In genomic region chr8:70719796-70720270, GRCm38 (mm10) we compare ENCODE assay signal across 15 mouse cellular contexts. TPM values are rescaled to one million over a fixed set of nuclear protein-coding genes. Genes with fewer than 3 reads are reported as not detected.
DNase-seq lines count a peak whose midpoint lies in the region; ATAC-seq lines count a peak whose summit lies in the region.
"Had no signal": no experiment of that assay in that cellular context is flagged by ENCODE, and none has a peak within 500 bp of the region (broad histone marks: within the 10 kb centered on the region; RNA-seq: fewer than 3 reads in every experiment).

No protein-coding gene starts in this region.

- no peak overlapping the region for H3K27ac ChIP-seq in kidney, embryonic 14.5 days (ENCODE audit: low read depth, low read length)
- no peak overlapping the region for H3K27ac ChIP-seq in hindbrain, embryonic 11.5 days (ENCODE audit: low read depth, low read length)
- H3K27ac ChIP-seq: heart, embryonic 15.5 days; midbrain, embryonic 10.5 days; stomach, embryonic 15.5 days had no signal

- no peaks in the 10 kb centered on the region for H3K36me3 ChIP-seq in kidney, embryonic 14.5 days (ENCODE audit: control insufficient read depth, insufficient read depth, low read length)
- no peaks in the 10 kb centered on the region for H3K36me3 ChIP-seq in hindbrain, embryonic 11.5 days (ENCODE audit: control insufficient read depth, insufficient read depth, low read length)
- H3K36me3 ChIP-seq: heart, embryonic 15.5 days; midbrain, embryonic 10.5 days; stomach, embryonic 15.5 days had no signal

- WGBS in kidney, embryonic 14.5 days: 53% methylated on average over 9 of the region's 9 CpGs
- 74% methylated on average over 9 of the region's 9 CpGs for WGBS in hindbrain, embryonic 11.5 days

- ATAC-seq in kidney, embryonic 14.5 days (ENCODE audit: low FRiP score, low TSS enrichment): no peak
- ATAC-seq in hindbrain, embryonic 11.5 days (ENCODE audit: low FRiP score): no peak
- no peak for ATAC-seq in activated CD4-positive, CD25-positive, alpha-beta regulatory T cell, adult 4 months

- peak; percentile 29 for DNase-seq in adrenal gland, adult 2 months
- DNase-seq in adrenal gland, postnatal 25 days: no peak
- DNase-seq in kidney, adult 9 months: peak; percentile 57
- peak; percentile 65 for DNase-seq in ES-CJ7 (ENCODE audit: low read depth, low spot score)
- peak; percentile 47 to 53 for DNase-seq in lung, postnatal 4 days
- DNase-seq in hindbrain, embryonic 11.5 days (ENCODE audit: low spot score): no peak
- DNase-seq: right cerebral cortex, adult 18-20 months had no signal

- H3K4me1 ChIP-seq in kidney, embryonic 14.5 days (ENCODE audit: control insufficient read depth, insufficient read depth, low read length): no peaks in the 10 kb centered on the region
- H3K4me1 ChIP-seq in hindbrain, embryonic 11.5 days (replicated peaks; ENCODE audit: control insufficient read depth, insufficient read depth, low read length): no peaks in the 10 kb centered on the region
- H3K4me1 ChIP-seq: heart, embryonic 15.5 days; stomach, embryonic 15.5 days had no signal

- H3K9ac ChIP-seq in kidney, embryonic 14.5 days (ENCODE audit: low read depth, low read length): no peak overlapping the region
- H3K9ac ChIP-seq in hindbrain, embryonic 11.5 days (ENCODE audit: low read depth, low read length): no peak overlapping the region
- H3K9ac ChIP-seq: heart, embryonic 15.5 days; stomach, embryonic 15.5 days had no signal

- H3K27me3 ChIP-seq in kidney, embryonic 14.5 days (ENCODE audit: control insufficient read depth, insufficient read depth, low read length): no peaks in the 10 kb centered on the region
- H3K27me3 ChIP-seq in hindbrain, embryonic 11.5 days (ENCODE audit: control insufficient read depth, insufficient read depth, low read length): no peaks in the 10 kb centered on the region

- H3K4me3 ChIP-seq in kidney, embryonic 14.5 days (ENCODE audit: low read length): no peak overlapping the region
- no peak overlapping the region for H3K4me3 ChIP-seq in hindbrain, embryonic 11.5 days (ENCODE audit: low read depth, low read length)
- H3K4me3 ChIP-seq: heart, embryonic 15.5 days; midbrain, embryonic 10.5 days; stomach, embryonic 15.5 days had no signal

- H3K4me2 ChIP-seq in kidney, embryonic 14.5 days (replicated peaks; ENCODE audit: low read depth, low read length): no peak overlapping the region
- H3K4me2 ChIP-seq in hindbrain, embryonic 11.5 days (replicated peaks; ENCODE audit: low read depth, low read length): no peak overlapping the region
- H3K4me2 ChIP-seq: heart, embryonic 15.5 days; liver, embryonic 11.5 days; stomach, embryonic 15.5 days had no signal

- H3K9me3 ChIP-seq in kidney, embryonic 14.5 days (ENCODE audit: control insufficient read depth, low read length): no peaks in the 10 kb centered on the region
- no peaks in the 10 kb centered on the region for H3K9me3 ChIP-seq in hindbrain, embryonic 11.5 days (ENCODE audit: control insufficient read depth, low read length)
- H3K9me3 ChIP-seq: heart, embryonic 15.5 days; midbrain, embryonic 10.5 days; stomach, embryonic 15.5 days had no signal

RNA-seq across cellular contexts. Expression of gene Gm3336, which starts 1.5 kb away (rescaled TPM):
- total RNA-seq in adrenal gland, adult 2 months (2021): under 1 TPM in 1 of 2 experiments, not detected in 1; 0.69 TPM
- polyA plus RNA-seq in adrenal gland, adult 2 months (2012; rRNA removed): 0.51 and 0.97 TPM in 2 replicates
- total RNA-seq in adrenal gland, postnatal 25 days (2021): not detected in 2 replicates
- polyA plus RNA-seq in kidney, embryonic 14.5 days (2014; fragmentation: Nextera tagmentation; extraction: Ambion mirVana): 0.23 and 0.73 TPM in 2 replicates
- not detected in 2 replicates for polyA plus RNA-seq in hindbrain, embryonic 11.5 days (2014; fragmentation: Nextera tagmentation; extraction: Ambion mirVana)
- not detected for polyA plus RNA-seq in activated CD4-positive, CD25-positive, alpha-beta regulatory T cell, adult 4 months (2017; shearing (Covaris generic))
- total RNA-seq: adrenal gland, postnatal 4 days had no signal
- polyA plus RNA-seq: heart, embryonic 15.5 days; midbrain, embryonic 10.5 days; neural tube, embryonic 11.5 days had no signal

RNA-seq across cellular contexts. Expression of gene Pde4c, which starts 3.7 kb away (rescaled TPM):
- 1 to 10 TPM in 1 of 2 experiments, under 1 TPM in 1; 0.76 to 1.0 TPM for total RNA-seq in adrenal gland, adult 2 months (2021)
- polyA plus RNA-seq in adrenal gland, adult 2 months (2012; rRNA removed): 2.9 and 3.3 TPM in 2 replicates
- total RNA-seq in adrenal gland, postnatal 25 days (2021): 0.55 and 1.3 TPM in 2 replicates
- 2.5 and 4.0 TPM in 2 replicates for polyA plus RNA-seq in kidney, embryonic 14.5 days (2014; fragmentation: Nextera tagmentation; extraction: Ambion mirVana)
- 0.09 TPM in 1 of 2 replicates, not detected in the other for polyA plus RNA-seq in hindbrain, embryonic 11.5 days (2014; fragmentation: Nextera tagmentation; extraction: Ambion mirVana)
- polyA plus RNA-seq in activated CD4-positive, CD25-positive, alpha-beta regulatory T cell, adult 4 months (2017; shearing (Covaris generic)): under 1 TPM; 0.47 to 0.95 TPM

RNA-seq across cellular contexts. Expression of gene Iqcn, which starts 16.6 kb away (rescaled TPM):
- under 1 TPM in 1 of 2 experiments, not detected in 1; 0.12 TPM for total RNA-seq in adrenal gland, adult 2 months (2021)
- polyA plus RNA-seq in adrenal gland, adult 2 months (2012; rRNA removed): 0.25 and 0.28 TPM in 2 replicates
- 0.15 and 0.19 TPM in 2 replicates for total RNA-seq in adrenal gland, postnatal 25 days (2021)
- 0.12 TPM in 1 of 2 replicates, not detected in the other for polyA plus RNA-seq in kidney, embryonic 14.5 days (2014; fragmentation: Nextera tagmentation; extraction: Ambion mirVana)
- polyA plus RNA-seq in hindbrain, embryonic 11.5 days (2014; fragmentation: Nextera tagmentation; extraction: Ambion mirVana): 0.03 and 0.14 TPM in 2 replicates
- not detected for polyA plus RNA-seq in activated CD4-positive, CD25-positive, alpha-beta regulatory T cell, adult 4 months (2017; shearing (Covaris generic))
- polyA plus RNA-seq: liver, embryonic 11.5 days; midbrain, embryonic 10.5 days; neural tube, embryonic 11.5 days; stomach, embryonic 15.5 days had no signal

RNA-seq across cellular contexts. Expression of gene Jund, which starts 21.1 kb away (rescaled TPM):
- total RNA-seq in adrenal gland, adult 2 months (2021): 100 to 1,000 TPM; 214 to 246 TPM
- 1,009 and 1,256 TPM in 2 replicates for polyA plus RNA-seq in adrenal gland, adult 2 months (2012; rRNA removed)
- total RNA-seq in adrenal gland, postnatal 25 days (2021): 191 and 217 TPM in 2 replicates
- 95.1 and 117 TPM in 2 replicates for polyA plus RNA-seq in kidney, embryonic 14.5 days (2014; fragmentation: Nextera tagmentation; extraction: Ambion mirVana)
- 126 and 137 TPM in 2 replicates for polyA plus RNA-seq in hindbrain, embryonic 11.5 days (2014; fragmentation: Nextera tagmentation; extraction: Ambion mirVana)
- 10 to 100 TPM; 12.5 to 20.0 TPM for polyA plus RNA-seq in activated CD4-positive, CD25-positive, alpha-beta regulatory T cell, adult 4 months (2017; shearing (Covaris generic))

RNA-seq across cellular contexts. Expression of gene Rab3a, which starts 34.6 kb away (rescaled TPM):
- total RNA-seq in adrenal gland, adult 2 months (2021): 10 to 100 TPM; 49.1 to 85.5 TPM
- polyA plus RNA-seq in adrenal gland, adult 2 months (2012; rRNA removed): 141 and 152 TPM in 2 replicates
- 65.2 and 89.6 TPM in 2 replicates for total RNA-seq in adrenal gland, postnatal 25 days (2021)
- 14.3 and 16.4 TPM in 2 replicates for polyA plus RNA-seq in kidney, embryonic 14.5 days (2014; fragmentation: Nextera tagmentation; extraction: Ambion mirVana)
- polyA plus RNA-seq in hindbrain, embryonic 11.5 days (2014; fragmentation: Nextera tagmentation; extraction: Ambion mirVana): 91.5 and 94.3 TPM in 2 replicates
- polyA plus RNA-seq in activated CD4-positive, CD25-positive, alpha-beta regulatory T cell, adult 4 months (2017; shearing (Covaris generic)): 1 to 10 TPM; 3.8 to 5.4 TPM

Comparison
In these comparisons a context has a peak if more than half of its experiments do, and no peak if none do; other contexts are left out.
1. DNase-seq: peak in adrenal gland, adult 2 months (single experiment), kidney, adult 9 months (single experiment), ES-CJ7 (single experiment) and lung, postnatal 4 days (2 of 2); none in adrenal gland, postnatal 25 days (single experiment) and hindbrain, embryonic 11.5 days (single experiment).